ENCODE assay signal across 22 mouse cellular contexts in the genomic region with DNA sequence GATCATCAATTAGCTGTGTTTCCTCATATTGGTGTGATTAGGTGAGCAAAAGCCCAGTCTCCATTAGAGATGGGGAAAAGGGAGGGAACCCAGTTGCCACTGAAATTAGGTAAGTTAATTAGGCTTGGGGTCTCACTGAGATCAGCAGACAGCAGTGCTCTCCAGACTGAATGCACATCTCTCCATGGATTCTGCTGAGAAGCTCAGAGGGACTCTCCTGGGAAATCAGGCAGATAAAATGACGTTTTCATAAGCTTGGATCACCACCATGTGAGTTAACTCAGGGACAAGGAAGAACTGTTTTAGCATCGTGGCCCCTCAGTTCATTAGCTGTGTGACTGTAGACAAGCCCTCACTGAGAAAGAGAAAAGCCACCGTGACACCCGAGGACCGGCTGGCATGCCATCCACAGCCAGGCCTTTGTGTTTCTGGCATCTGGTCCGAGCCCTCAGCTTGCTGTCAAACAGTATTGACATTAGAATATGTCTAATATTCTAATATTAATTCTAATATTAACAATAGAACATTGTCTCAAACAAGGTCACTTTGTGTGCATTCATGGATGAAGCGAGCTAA. TPM values are rescaled to one million over a fixed set of nuclear protein-coding genes. Genes with fewer than 3 reads are reported as not detected.
A peak's percentile ranks its signal among the peaks of the same experiment; 100 is the strongest.
DNase-seq lines count a peak whose midpoint lies in the region; ATAC-seq lines count a peak whose summit lies in the region.
"Had no signal": no experiment of that assay in that cellular context is flagged by ENCODE, and none has a peak within 500 bp of the region (broad histone marks: within the 10 kb centered on the region; RNA-seq: fewer than 3 reads in every experiment).

No protein-coding gene starts in this region.

- no peaks in the 10 kb centered on the region for H3K27me3 ChIP-seq in midbrain, embryonic 12.5 days
- H3K27me3 ChIP-seq: CH12.LX; embryonic facial prominence, embryonic 13.5 days; heart, embryonic 15.5 days; limb, embryonic 13.5 days; liver, embryonic 15.5 days; megakaryocyte, embryonic 14.5 days had no signal

- no peak overlapping the region for H3K4me3 ChIP-seq in midbrain, embryonic 12.5 days
- H3K4me3 ChIP-seq: embryonic facial prominence, embryonic 13.5 days; heart, embryonic 15.5 days; limb, embryonic 13.5 days; liver, embryonic 15.5 days; megakaryocyte, embryonic 14.5 days had no signal

- intact Hi-C loops in left cerebral cortex, postnatal 4 days (cut with DNase I), result no loop called here
- intact Hi-C loops in left cerebral cortex, postnatal 10 days (cut with DNase I), result no loop called here
- intact Hi-C loops in gastrocnemius, postnatal 36 days (cut with DNase I), result no loop called here

- no peak overlapping the region for H3K4me2 ChIP-seq in midbrain, embryonic 12.5 days (replicated peaks)
- H3K4me2 ChIP-seq: embryonic facial prominence, embryonic 13.5 days; heart, embryonic 15.5 days; limb, embryonic 13.5 days; liver, embryonic 15.5 days had no signal

- H3K36me3 ChIP-seq in midbrain, embryonic 12.5 days, result no peaks in the 10 kb centered on the region
- H3K36me3 ChIP-seq: embryonic facial prominence, embryonic 13.5 days; heart, embryonic 15.5 days; limb, embryonic 13.5 days; liver, embryonic 15.5 days had no signal

- no peak overlapping the region for H3K9ac ChIP-seq in midbrain, embryonic 12.5 days (replicated peaks)
- H3K9ac ChIP-seq: embryonic facial prominence, embryonic 13.5 days; heart, embryonic 15.5 days; limb, embryonic 13.5 days; liver, embryonic 15.5 days had no signal

- H3K9me3 ChIP-seq in midbrain, embryonic 12.5 days, result no peaks in the 10 kb centered on the region
- H3K9me3 ChIP-seq: embryonic facial prominence, embryonic 13.5 days; heart, embryonic 15.5 days; limb, embryonic 13.5 days; liver, embryonic 15.5 days had no signal

- H3K4me1 ChIP-seq in midbrain, embryonic 12.5 days, result peaks cover 10% of the 10 kb centered on the region
- H3K4me1 ChIP-seq: embryonic facial prominence, embryonic 13.5 days; heart, embryonic 15.5 days; limb, embryonic 13.5 days; liver, embryonic 15.5 days; megakaryocyte, embryonic 14.5 days had no signal

- H3K27ac ChIP-seq in midbrain, embryonic 12.5 days (replicated peaks), result no peak overlapping the region
- H3K27ac ChIP-seq: embryonic facial prominence, embryonic 13.5 days; heart, embryonic 15.5 days; kidney, postnatal 0 days; limb, embryonic 13.5 days; liver, embryonic 15.5 days had no signal

- ATAC-seq in midbrain, embryonic 12.5 days (ENCODE audit: low FRiP score, low read depth), result peak; percentile 45; the same call in 1 of the 2 replicates

- peak; percentile 20 to 27 for DNase-seq in cerebellum, postnatal 14 days
- DNase-seq in cerebellum, postnatal 36 days, result no peak
- DNase-seq in left cerebral cortex, postnatal 4 days, result peak; percentile 32
- no peak for DNase-seq in left cerebral cortex, postnatal 10 days (ENCODE audit: extremely low spot score in 1 of 2, low spot score in 2 of 2)
- DNase-seq in retina, embryonic 14.5 days (ENCODE audit: low spot score), result peak; percentile 39
- no peak for DNase-seq in right cerebral cortex, postnatal 14 days
- DNase-seq in gastrocnemius, postnatal 36 days, result no peak
- DNase-seq: adrenal gland, adult 2 months; cerebellum, adult 11 months; kidney, adult 11 months; layer of hippocampus, adult 9-11 months; lung, postnatal 10 days; thymus, adult 18-20 months had no signal

- 57% methylated on average over 7 of the region's 7 CpGs for WGBS in midbrain, embryonic 12.5 days

RNA-seq across cellular contexts. Expression of a gene that starts 18.2 kb away (rescaled TPM):
- total RNA-seq in left cerebral cortex, postnatal 4 days (2021), result under 1 TPM in 1 of 2 experiments, not detected in 1; 0.38 TPM
- under 1 TPM in 1 of 2 experiments, not detected in 1; 0.34 TPM for total RNA-seq in left cerebral cortex, postnatal 10 days (2021)
- polyA plus RNA-seq in midbrain, embryonic 12.5 days (2016; fragmentation: Nextera tagmentation; extraction: Ambion mirVana), result 0.74 and 0.85 TPM in 2 replicates
- total RNA-seq in gastrocnemius, postnatal 36 days (2021), result not detected
- total RNA-seq: adrenal gland, adult 2 months had no signal
- polyA plus RNA-seq: adrenal gland, adult 2 months; gonadal fat pad, adult 2 months had no signal

Comparison
In these comparisons a context has a peak if more than half of its experiments do, and no peak if none do; other contexts are left out.
1. DNase-seq: peak in cerebellum, postnatal 14 days (2 of 2), left cerebral cortex, postnatal 4 days (single experiment) and retina, embryonic 14.5 days (single experiment); none in cerebellum, postnatal 36 days (0 of 2), left cerebral cortex, postnatal 10 days (0 of 2), right cerebral cortex, postnatal 14 days (single experiment) and gastrocnemius, postnatal 36 days (0 of 2).